Mouse (Mus musculus) c-Kit-negative CD71-positive TER-119-positive erythroid progenitor cells, embryonic 14.5 days (primary cell): ENCODE measurements around the gene Sh3tc1.

Source experiments
- DNase-seq: peaks from one replicate; pipeline ENCODE4 v3.0.0-alpha.2; 2013; ENCODE audit warnings: low read depth, low spot score

The Sh3tc1 gene

GRCm38 (mm10) chr5:35739536-35740278 lies at the start of gene Sh3tc1:
Sh3tc1 (minus strand) TSS chr5:35739987.
- DNase-seq, result no peak

DNA sequence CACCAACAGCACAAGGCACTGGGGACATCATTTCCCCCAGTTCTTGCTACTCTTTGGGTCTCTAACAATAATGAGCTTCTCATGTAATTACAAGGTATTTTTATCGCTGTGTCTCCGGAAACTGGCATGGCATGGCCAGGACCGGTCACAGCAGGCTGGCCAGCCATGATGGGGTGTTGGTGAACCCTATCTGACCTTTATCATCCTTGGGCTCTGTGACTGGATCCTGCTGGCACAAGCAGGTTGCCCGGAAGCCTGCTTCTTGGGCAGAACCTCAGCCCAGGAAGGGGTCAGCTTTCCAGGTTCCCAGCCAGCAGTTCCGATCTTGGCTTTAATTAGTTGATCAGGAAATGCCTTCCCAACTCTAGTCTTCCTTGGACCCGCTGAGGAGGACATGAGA lies 48.9 kb upstream of the Sh3tc1 start:
- no peak for DNase-seq

DNA sequence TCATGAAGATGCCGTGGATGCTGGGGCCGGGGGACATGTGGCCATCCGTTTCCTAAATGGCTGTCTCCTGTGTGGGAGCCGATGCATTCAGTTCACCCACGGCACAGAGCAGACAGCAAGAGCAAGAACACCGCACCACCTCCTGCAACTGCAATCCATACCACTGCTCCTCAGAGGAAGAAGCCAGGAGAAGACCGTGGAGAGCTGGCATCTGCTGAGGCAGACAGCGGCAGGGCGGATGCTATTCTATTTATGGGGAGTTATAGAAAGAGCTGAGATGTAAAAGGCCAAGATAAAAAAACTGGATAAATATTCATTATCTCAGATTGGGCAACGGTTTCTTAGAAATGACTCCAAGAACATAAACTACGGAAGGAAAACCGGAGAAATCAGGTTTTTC lies 48.1 kb upstream of the Sh3tc1 start:
- DNase-seq, result no peak

GRCm38 (mm10) chr5:35785853-35786252 lies 46.1 kb upstream of the Sh3tc1 start:
- DNase-seq, result no peak

- no peak for DNase-seq
Observed at GRCm38 (mm10) chr5:35782648-35783180, 42.9 kb upstream of the Sh3tc1 start.

DNA sequence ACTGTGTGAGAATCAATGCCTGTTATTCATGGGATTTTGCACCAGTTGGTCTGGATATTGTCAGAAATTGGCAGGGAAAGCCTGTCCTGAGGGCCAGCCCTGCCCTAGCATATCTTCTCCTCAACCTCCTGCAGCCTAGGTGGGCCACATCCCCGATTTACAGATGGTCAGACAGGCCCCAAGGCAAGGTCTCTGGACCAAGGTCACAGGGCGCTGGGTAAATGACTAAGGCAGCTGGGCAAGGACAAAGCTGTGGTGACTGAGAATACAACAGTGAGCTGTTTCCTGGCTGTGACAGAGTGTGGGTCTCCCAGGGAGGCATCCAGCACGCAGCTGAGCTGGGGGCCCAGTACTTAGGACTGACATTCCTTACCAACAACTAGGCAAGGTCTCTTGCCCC lies 41.3 kb upstream of the Sh3tc1 start:
- DNase-seq, result no peak

- DNase-seq, result no peak
Observed at GRCm38 (mm10) chr5:35774137-35774424, 34.3 kb upstream of the Sh3tc1 start.

GRCm38 (mm10) chr5:35773274-35774136 lies 33.7 kb upstream of the Sh3tc1 start:
- no peak for DNase-seq

DNA sequence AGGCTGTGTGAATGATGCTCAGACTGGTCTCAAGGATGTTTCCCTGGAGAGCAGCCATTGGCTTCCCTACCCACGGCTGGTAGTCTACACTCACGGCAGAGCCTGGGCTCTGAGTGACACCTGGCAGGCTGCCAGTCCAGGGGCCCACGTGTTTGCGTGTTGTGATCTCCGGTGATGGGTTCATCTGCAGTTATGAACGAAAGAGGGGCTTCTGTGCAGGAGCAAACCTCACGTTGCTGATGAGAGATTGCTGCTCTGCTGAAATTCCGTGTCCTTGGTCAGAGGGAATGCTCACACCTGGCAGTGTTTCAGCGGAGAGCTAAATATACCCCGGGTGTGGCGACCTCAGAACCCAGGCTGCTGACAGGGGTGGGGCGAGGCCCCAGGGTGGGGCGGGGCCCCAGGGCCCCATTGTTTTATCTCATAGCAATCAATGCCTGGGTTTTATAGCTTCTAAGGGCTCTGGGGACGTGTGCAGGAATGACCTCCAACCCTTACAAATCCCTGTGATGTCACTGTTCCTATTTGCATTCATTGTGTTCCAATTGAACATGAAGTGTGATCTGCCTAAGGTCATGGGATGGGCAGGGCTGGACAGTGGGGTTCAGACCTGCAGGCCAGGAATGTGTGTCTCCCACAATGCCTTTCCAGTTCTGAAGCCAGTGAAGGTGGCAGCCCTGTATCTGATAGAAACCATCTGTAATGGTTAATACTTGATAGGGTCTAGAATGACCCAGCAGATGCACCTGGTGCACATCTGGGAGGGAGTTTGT lies 31.3 kb upstream of the Sh3tc1 start:
- no peak for DNase-seq

GRCm38 (mm10) chr5:35770246-35770645 lies 30.5 kb upstream of the Sh3tc1 start:
- no peak for DNase-seq

- no peak for DNase-seq
Observed at GRCm38 (mm10) chr5:35768997-35769396, 29.2 kb upstream of the Sh3tc1 start.

- no peak for DNase-seq
Observed at GRCm38 (mm10) chr5:35768525-35768924, 28.7 kb upstream of the Sh3tc1 start.

DNA sequence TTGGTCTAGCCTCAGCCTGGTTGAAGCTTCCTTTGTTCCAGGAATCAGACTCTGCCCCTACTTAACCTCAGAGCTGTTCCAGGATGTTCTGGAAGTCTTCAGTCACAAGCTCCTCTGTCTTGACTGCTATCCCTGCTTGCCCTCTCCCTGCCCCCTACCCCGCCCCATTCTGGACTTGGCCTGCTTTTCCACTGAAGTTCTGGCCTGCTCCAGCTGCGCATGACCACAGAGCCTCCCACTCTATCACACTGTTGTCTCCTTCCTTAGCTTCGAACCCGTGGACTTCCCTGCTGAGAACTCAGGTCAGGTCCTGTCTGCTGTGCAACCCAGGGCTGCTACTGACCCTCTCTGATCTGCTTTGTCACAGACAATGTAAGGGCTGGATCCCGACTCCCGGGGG lies 26.1 kb upstream of the Sh3tc1 start:
- no peak for DNase-seq

- no peak for DNase-seq
Observed at GRCm38 (mm10) chr5:35762850-35763249, 23.1 kb upstream of the Sh3tc1 start.

DNA sequence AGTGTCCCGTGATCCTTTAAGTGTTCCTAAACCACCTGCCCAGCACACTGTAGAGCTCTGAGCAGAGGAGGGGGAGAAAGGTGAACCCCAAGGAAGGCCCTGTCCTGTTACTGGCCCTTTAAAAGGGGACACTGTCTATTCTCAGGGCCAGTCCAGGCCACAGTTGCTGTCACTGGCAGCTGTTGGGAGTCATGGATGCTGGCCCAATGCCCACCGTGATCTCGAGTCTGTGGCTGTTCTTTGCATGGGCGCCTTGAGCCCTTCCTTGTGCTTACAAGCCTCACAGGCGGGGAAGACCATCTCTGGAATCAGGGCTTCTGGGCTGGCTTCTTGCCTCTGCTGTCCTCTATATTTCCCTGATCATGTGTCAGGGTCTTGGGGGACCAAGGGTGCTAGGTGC lies 22.6 kb upstream of the Sh3tc1 start:
- no peak for DNase-seq

- DNase-seq, result no peak
Observed at GRCm38 (mm10) chr5:35761323-35761722, 21.5 kb upstream of the Sh3tc1 start.

DNA sequence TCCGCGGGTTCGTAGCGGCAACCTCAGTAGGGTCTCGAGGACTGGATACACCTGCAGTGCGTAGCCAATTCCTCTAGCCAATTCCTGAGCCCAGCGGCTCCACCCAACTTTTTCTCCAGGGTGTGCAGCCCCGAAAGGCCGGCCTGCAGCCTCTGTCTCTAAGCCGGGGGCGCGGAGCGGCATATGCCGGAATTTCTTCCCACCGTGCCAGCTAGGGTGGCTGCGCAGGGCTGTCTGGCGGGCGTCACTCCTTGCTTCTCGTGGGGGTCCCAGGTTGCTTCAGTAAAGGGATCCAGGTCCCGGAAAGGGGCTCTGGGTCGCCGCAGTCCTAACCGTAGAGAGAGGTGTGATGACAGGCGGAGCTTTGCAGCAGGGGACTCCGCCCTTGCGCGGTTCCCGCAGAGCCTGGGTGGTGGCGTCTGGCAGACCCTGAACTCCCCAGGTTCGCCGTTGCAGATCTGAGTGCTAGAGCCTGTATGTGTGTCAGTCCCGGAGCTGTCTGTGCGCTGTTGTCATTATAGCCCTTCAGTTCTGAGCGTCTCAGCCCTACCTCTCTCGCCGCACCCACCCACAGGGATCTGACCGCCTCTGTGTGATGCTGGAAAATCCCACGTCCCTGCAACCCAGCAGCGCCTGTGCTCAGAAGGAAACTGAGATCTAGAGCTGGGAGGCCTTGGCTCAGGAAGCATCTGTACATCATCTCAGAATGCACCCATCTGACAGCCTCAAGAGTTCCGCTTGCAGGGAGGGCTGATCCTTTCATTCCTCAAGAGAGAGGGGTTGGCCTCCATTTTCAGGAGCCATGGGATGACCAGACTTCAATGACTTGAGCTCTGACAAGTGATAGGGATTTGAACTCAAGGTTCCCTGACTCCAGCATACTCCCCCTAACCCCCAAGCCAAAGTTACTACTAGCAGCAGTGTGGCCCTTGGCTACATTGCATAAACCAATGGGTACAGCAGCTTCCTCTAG lies 18.6 kb upstream of the Sh3tc1 start:
- no peak for DNase-seq

- no peak for DNase-seq
Observed at GRCm38 (mm10) chr5:35757639-35758001, 17.8 kb upstream of the Sh3tc1 start, which contains the start of gene Ablim2. Ablim2 (plus strand) TSS chr5:35757880.

GRCm38 (mm10) chr5:35756997-35757638 lies 17.3 kb upstream of the Sh3tc1 start:
- DNase-seq, result no peak

GRCm38 (mm10) chr5:35756020-35756419 lies 16.2 kb upstream of the Sh3tc1 start:
- DNase-seq, result no peak
